Mouse (Mus musculus): ENCODE measurements around the gene Tnip3. TPM values are rescaled to one million over a fixed set of nuclear protein-coding genes. Genes with fewer than 3 reads are reported as not detected.

Gene Tnip3
- not detected for total RNA-seq (2021)
- long read RNA-seq, experiment 1, result 0 reads
- long read RNA-seq, experiment 2, result 0 reads

- intact Hi-C loops (cut with DNase I), result no loop called here
- DNase-seq (ENCODE audit: extremely low spot score in 1 of 2, low spot score in 2 of 2), result no peak
- no peak for TF ChIP-seq CTCF (IDR thresholded peaks at IDR 0.05)
- H3K4me3 ChIP-seq, result no peak within 1 kb of the TSS
- no peak within 1 kb of the TSS for H3K27ac ChIP-seq
Measured at GRCm38 (mm10) chr6:65525192-65525591, at the start of gene Tnip3. Gene Tnip3, plus strand, starts transcription at chr6:65525313.

GRCm38 (mm10) chr6:65498786-65499185, 26.3 kb upstream of the Tnip3 start:
- Histone ChIP-seq H3K27ac (no peak overlapping the region), H3K4me3 (no peak overlapping the region)
- intact Hi-C loops (cut with DNase I), result no loop called here
- no peak for TF ChIP-seq CTCF (IDR thresholded peaks at IDR 0.05)
- DNase-seq (ENCODE audit: extremely low spot score in 1 of 2, low spot score in 2 of 2), result no peak

GRCm38 (mm10) chr6:65510051-65510669, 15.0 kb upstream of the Tnip3 start:
- Histone ChIP-seq H3K4me3 (no peak overlapping the region), H3K27ac (no peak overlapping the region)
- TF ChIP-seq CTCF (IDR thresholded peaks at IDR 0.05), result peak; percentile 94
- peak; percentile 64 to 74 for DNase-seq (ENCODE audit: extremely low spot score in 1 of 2, low spot score in 2 of 2)
- intact Hi-C loops (cut with DNase I), result loop anchor here (1.0 to 10.0 kb wide), 4 partner anchors 59 to 1022 kb away; no protein-coding TSS in a partner anchor

- no peak for TF ChIP-seq CTCF (IDR thresholded peaks at IDR 0.05)
- intact Hi-C loops (cut with DNase I), result loop anchor here (5.0 to 10.0 kb wide), 3 partner anchors 131 to 1018 kb away; no protein-coding TSS in a partner anchor
- H3K4me3 ChIP-seq, result no peak overlapping the region
Measured at GRCm38 (mm10) chr6:65513813-65514212, 11.3 kb upstream of the Tnip3 start.

GRCm38 (mm10) chr6:65516759-65517158, 8.4 kb upstream of the Tnip3 start:
- H3K4me3 ChIP-seq, result no peak overlapping the region

More at GRCm38 (mm10) chr6:65513813-65514212, 11.3 kb upstream of the Tnip3 start:
- no peak for DNase-seq (ENCODE audit: extremely low spot score in 1 of 2, low spot score in 2 of 2)
- H3K27ac ChIP-seq, result no peak overlapping the region

GRCm38 (mm10) chr6:65520821-65521220, 4.3 kb upstream of the Tnip3 start:
- intact Hi-C loops (cut with DNase I), result no loop called here
- H3K27ac ChIP-seq, result no peak overlapping the region
- H3K4me3 ChIP-seq, result no peak overlapping the region
- DNase-seq (ENCODE audit: extremely low spot score in 1 of 2, low spot score in 2 of 2), result no peak
- TF ChIP-seq CTCF (IDR thresholded peaks at IDR 0.05), result no peak

More at GRCm38 (mm10) chr6:65516759-65517158, 8.4 kb upstream of the Tnip3 start:
- DNase-seq (ENCODE audit: extremely low spot score in 1 of 2, low spot score in 2 of 2), result no peak
- intact Hi-C loops (cut with DNase I), result loop anchor here (10.0 kb wide), 1 partner anchor 128 kb away; no protein-coding TSS in a partner anchor
- H3K27ac ChIP-seq, result no peak overlapping the region
- TF ChIP-seq CTCF (IDR thresholded peaks at IDR 0.05), result no peak

GRCm38 (mm10) chr6:65527892-65528291, 2.8 kb downstream of the Tnip3 start:
- H3K27ac ChIP-seq, result no peak overlapping the region
- TF ChIP-seq CTCF (IDR thresholded peaks at IDR 0.05), result no peak
- DNase-seq (ENCODE audit: extremely low spot score in 1 of 2, low spot score in 2 of 2), result no peak
- no peak overlapping the region for H3K4me3 ChIP-seq
- intact Hi-C loops (cut with DNase I), result no loop called here

- Histone ChIP-seq H3K4me3 (no peak overlapping the region), H3K27ac (no peak overlapping the region)
- no peak for DNase-seq (ENCODE audit: extremely low spot score in 1 of 2, low spot score in 2 of 2)
- no peak for TF ChIP-seq CTCF (IDR thresholded peaks at IDR 0.05)
- intact Hi-C loops (cut with DNase I), result no loop called here
Measured at GRCm38 (mm10) chr6:65531232-65531848, 6.2 kb downstream of the Tnip3 start.

GRCm38 (mm10) chr6:65533687-65534086, 8.6 kb downstream of the Tnip3 start:
- Histone ChIP-seq H3K27ac (no peak overlapping the region), H3K4me3 (no peak overlapping the region)
- intact Hi-C loops (cut with DNase I), result no loop called here
- TF ChIP-seq CTCF (IDR thresholded peaks at IDR 0.05), result no peak
- no peak for DNase-seq (ENCODE audit: extremely low spot score in 1 of 2, low spot score in 2 of 2)

- intact Hi-C loops (cut with DNase I), result no loop called here
- DNase-seq (ENCODE audit: extremely low spot score in 1 of 2, low spot score in 2 of 2), result no peak
- TF ChIP-seq CTCF (IDR thresholded peaks at IDR 0.05), result no peak
- H3K27ac ChIP-seq, result no peak overlapping the region
- H3K4me3 ChIP-seq, result no peak overlapping the region
Measured at GRCm38 (mm10) chr6:65537327-65537884, 12.3 kb downstream of the Tnip3 start.

GRCm38 (mm10) chr6:65538022-65538652, 13.0 kb downstream of the Tnip3 start:
- Histone ChIP-seq H3K4me3 (no peak overlapping the region), H3K27ac (no peak overlapping the region)
- TF ChIP-seq CTCF (IDR thresholded peaks at IDR 0.05), result no peak
- no peak for DNase-seq (ENCODE audit: extremely low spot score in 1 of 2, low spot score in 2 of 2)
- intact Hi-C loops (cut with DNase I), result no loop called here

- no peak overlapping the region for H3K27ac ChIP-seq
- no peak overlapping the region for H3K4me3 ChIP-seq
- intact Hi-C loops (cut with DNase I), result no loop called here
- no peak for TF ChIP-seq CTCF (IDR thresholded peaks at IDR 0.05)
- no peak for DNase-seq (ENCODE audit: extremely low spot score in 1 of 2, low spot score in 2 of 2)
Measured at GRCm38 (mm10) chr6:65538921-65539320, 13.8 kb downstream of the Tnip3 start.
